Mouse (Mus musculus) lung, postnatal 14 days (tissue): ENCODE measurements around the gene Scgb2b19.
"Not testable (repeated sequence)": the region's sequence is repeated elsewhere in the genome, so short reads cannot be mapped to it uniquely, and the experiment has no call there.

ENCODE experiments used
- DNase-seq: peaks from one replicate; pipeline ENCODE4 v3.0.0; 2021

Gene Scgb2b19

DNA sequence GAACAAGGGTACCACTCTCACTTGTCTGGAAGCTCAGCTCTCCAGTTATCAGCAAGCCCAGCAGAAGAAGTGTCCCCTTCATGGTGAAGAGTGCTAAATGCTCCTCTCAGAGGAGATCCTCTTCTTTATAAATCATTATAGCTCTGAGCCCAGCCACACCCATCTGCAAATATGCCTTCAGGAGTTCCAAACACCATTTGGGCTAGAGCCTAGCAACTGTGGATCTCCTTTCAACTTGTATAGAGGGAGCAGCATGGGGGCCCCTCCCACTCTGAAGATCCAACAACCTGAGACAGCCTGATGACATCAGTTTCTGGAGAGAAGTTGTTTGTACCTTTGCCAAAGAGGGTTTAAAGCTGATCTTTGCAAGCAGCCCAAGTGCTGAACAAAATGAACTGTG, at the start of gene Scgb2b19:
Scgb2b19 (minus strand) TSS at position 101 of the 400 bp plus-strand sequence.
- DNase-seq: not testable (repeated sequence)

DNA sequence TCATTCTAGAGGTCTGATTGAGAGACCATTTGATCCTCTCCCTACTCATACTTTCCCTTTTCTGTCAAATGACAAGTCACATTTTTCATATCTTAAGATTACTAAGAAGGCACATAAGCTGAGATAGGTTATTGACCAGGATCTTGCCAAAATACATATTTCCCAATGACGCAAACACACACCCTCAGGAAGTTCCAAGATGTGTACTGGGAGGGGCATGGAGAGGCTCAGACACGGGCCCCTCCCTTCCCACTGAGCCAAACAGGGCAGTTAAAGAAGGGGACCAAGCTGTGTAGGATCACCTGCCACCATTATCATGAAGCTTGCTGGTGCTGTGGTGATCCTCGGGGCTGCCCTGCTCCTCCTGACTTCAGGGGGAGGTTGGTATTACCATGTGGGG, 6.9 kb upstream of the Scgb2b19 start, which contains the start of gene Scgb1b19:
Scgb1b19 (plus strand) TSS at position 301 of the 400 bp plus-strand sequence.
- not testable (repeated sequence) for DNase-seq
